Mouse (Mus musculus) midbrain, embryonic 16.5 days (tissue): ENCODE data around the gene Mylk3. TPM values are rescaled to one million over a fixed set of nuclear protein-coding genes. Genes with fewer than 3 reads are reported as not detected.

Source experiments
- ATAC-seq: fragments of 200-750 bp; cut with Nextera tagmentation; 2 replicates; pipeline ENCODE4 v1.8.0; 2017; ENCODE audit warnings: moderate TSS enrichment
- H3K27ac ChIP-seq: fragments of 300-500 bp; sonication (generic); 2 replicates; pipeline ENCODE4 v1.5.1; 2014; ENCODE audit warnings: mild to moderate bottlenecking, low read length, mixed read lengths
- H3K27me3 ChIP-seq: fragments of 300-500 bp; sonication (generic); 2 replicates; pipeline ENCODE4 v1.6.1; 2014; ENCODE audit warnings: low read depth, low read length, mixed read lengths; ENCODE audit not compliant: control insufficient read depth, insufficient read depth
- H3K36me3 ChIP-seq: fragments of 300-500 bp; sonication (generic); 2 replicates; pipeline ENCODE4 v1.6.1; 2014; ENCODE audit warnings: mild to moderate bottlenecking, low read length, moderate library complexity, mixed read lengths; ENCODE audit not compliant: control insufficient read depth, insufficient read depth
- H3K4me1 ChIP-seq: fragments of 300-500 bp; sonication (generic); 2 replicates; pipeline ENCODE4 v1.6.1; 2014; ENCODE audit warnings: mild to moderate bottlenecking, low read length, mixed read lengths; ENCODE audit not compliant: control insufficient read depth, insufficient read depth
- H3K4me2 ChIP-seq: fragments of 300-500 bp; sonication (generic); 2 replicates; pipeline ENCODE4 v1.6.1; 2014; ENCODE audit warnings: mild to moderate bottlenecking, low read length, mixed read lengths
- H3K4me3 ChIP-seq: fragments of 300-500 bp; sonication (generic); 2 replicates; pipeline ENCODE4 v1.5.1; 2014; ENCODE audit warnings: low read depth, mild to moderate bottlenecking, low read length, moderate library complexity, mixed read lengths
- H3K9ac ChIP-seq: fragments of 300-500 bp; sonication (generic); 2 replicates; pipeline ENCODE4 v1.6.1; 2014; ENCODE audit warnings: low read depth, low read length, mixed read lengths
- H3K9me3 ChIP-seq: fragments of 300-500 bp; sonication (generic); replicated peaks from 2 replicates; pipeline ENCODE4 v1.6.1; 2014; ENCODE audit warnings: mild to moderate bottlenecking, low read length, mixed read lengths; ENCODE audit not compliant: control insufficient read depth, poor library complexity, severe bottlenecking
- WGBS: fragments of 180-500 bp; shearing (Covaris S2); extraction: QIAGEN DNeasy Blood & Tissue Kit; methylation state at CpG from one replicate; pipeline ENCODE4 v1.1.7; 2014; 5-methylcytosine and 5-hydroxymethylcytosine counted together
- polyA plus RNA-seq: library from polyadenylated mRNA; unstranded; fragments of >200 nt; fragmentation: Nextera tagmentation; extraction: Ambion mirVana; gene quantifications from 2 replicates; pipeline ENCODE4 v1.2.1, GENCODE M21; 2015

Mylk3 gene
- polyA plus RNA-seq: 0.09 and 0.36 TPM in 2 replicates

- no peak within 1 kb of the TSS for H3K27ac ChIP-seq
- no peaks in the 10 kb centered on the region for H3K4me1 ChIP-seq
- H3K27me3 ChIP-seq: no peaks in the 10 kb centered on the region
- no peaks in the 10 kb centered on the region for H3K9me3 ChIP-seq
- H3K4me2 ChIP-seq: no peak within 1 kb of the TSS
- H3K36me3 ChIP-seq: no peaks in the 10 kb centered on the region
- no peak for ATAC-seq
- no peak within 1 kb of the TSS for H3K9ac ChIP-seq
- no peak within 1 kb of the TSS for H3K4me3 ChIP-seq
- 80% methylated on average over 6 of the region's 6 CpGs for WGBS
These were observed at the start of gene Mylk3 for GRCm38 (mm10) chr8:85386205-85386604. Mylk3 (minus strand) TSS chr8:85386345.

- H3K27ac ChIP-seq: no peak overlapping the region
- 50% methylated on average over 5 of the region's 5 CpGs for whole genome bisulfite sequencing
- H3K4me3 ChIP-seq: no peak overlapping the region
- ATAC-seq: no peak
- no peaks in the 10 kb centered on the region for H3K27me3 ChIP-seq
- no peaks in the 10 kb centered on the region for H3K36me3 ChIP-seq
- H3K4me2 ChIP-seq: no peak overlapping the region
- no peak overlapping the region for H3K9ac ChIP-seq
- 0 out of 2 replicates have a peak, but pooled peaks cover 3% of the 10 kb centered on the region for H3K9me3 ChIP-seq
- peaks cover 12% of the 10 kb centered on the region for H3K4me1 ChIP-seq
These were observed 49.6 kb upstream of the Mylk3 start for GRCm38 (mm10) chr8:85435736-85436135.

GRCm38 (mm10) chr8:85434817-85435216, 48.7 kb upstream of the Mylk3 start:
- Histone ChIP-seq H3K9ac (no peak overlapping the region), H3K9me3 (no peaks in the 10 kb centered on the region), H3K4me2 (no peak overlapping the region), H3K4me3 (no peak overlapping the region), H3K4me1 (peaks cover 15% of the 10 kb centered on the region), H3K27me3 (no peaks in the 10 kb centered on the region), H3K27ac (no peak overlapping the region), H3K36me3 (no peaks in the 10 kb centered on the region)
- ATAC-seq: no peak
- WGBS: 74% methylated on average over 12 of the region's 12 CpGs

GRCm38 (mm10) chr8:85433017-85433393, 46.9 kb upstream of the Mylk3 start:
- H3K4me3 ChIP-seq: peak overlapping the region; percentile 87
- peak overlapping the region; percentile 64 for H3K4me2 ChIP-seq
- peak overlapping the region; percentile 91 for H3K27ac ChIP-seq
- no peaks in the 10 kb centered on the region for H3K27me3 ChIP-seq
- H3K4me1 ChIP-seq: peaks cover 25% of the 10 kb centered on the region
- 2% methylated on average over 6 of the region's 6 CpGs for WGBS
- H3K36me3 ChIP-seq: no peaks in the 10 kb centered on the region
- peak overlapping the region; percentile 61; the same call in 1 of the 2 replicates for H3K9ac ChIP-seq
- H3K9me3 ChIP-seq: no peaks in the 10 kb centered on the region
- ATAC-seq: peak; percentile 73

- under 1% methylated on average over 78 of the region's 85 CpGs for WGBS
- H3K27me3 ChIP-seq: no peaks in the 10 kb centered on the region
- H3K4me3 ChIP-seq: peak within 1 kb of the TSS; percentile 87
- peak; percentile 99 for ATAC-seq
- peak within 1 kb of the TSS; percentile 91 for H3K27ac ChIP-seq
- H3K36me3 ChIP-seq: no peaks in the 10 kb centered on the region
- H3K9me3 ChIP-seq: no peaks in the 10 kb centered on the region
- peak within 1 kb of the TSS; percentile 64 for H3K4me2 ChIP-seq
- peak within 1 kb of the TSS; percentile 83 for H3K9ac ChIP-seq
- peaks cover 28% of the 10 kb centered on the region for H3K4me1 ChIP-seq
These were observed 46.2 kb upstream of the Mylk3 start, which contains the start of gene 4921524J17Rik for GRCm38 (mm10) chr8:85432168-85433016. 4921524J17Rik (minus strand) TSS chr8:85432833.

GRCm38 (mm10) chr8:85431281-85432167, 45.4 kb upstream of the Mylk3 start:
- Histone ChIP-seq H3K27me3 (no peaks in the 10 kb centered on the region), H3K4me2 (peak overlapping the region; percentile 64), H3K27ac (no peak overlapping the region; the same call in 1 of the 2 replicates), H3K4me3 (peak overlapping the region; percentile 87), H3K9ac (peak overlapping the region; percentile 83), H3K36me3 (no peaks in the 10 kb centered on the region), H3K9me3 (no peaks in the 10 kb centered on the region), H3K4me1 (peaks cover 28% of the 10 kb centered on the region)
- no peak for ATAC-seq
- WGBS: 16% methylated on average over 10 of the region's 10 CpGs

- Histone ChIP-seq H3K27ac (no peak overlapping the region), H3K4me3 (peak overlapping the region; percentile 87), H3K9ac (peak overlapping the region; percentile 54; the same call in 1 of the 2 replicates), H3K4me2 (peak overlapping the region; percentile 64), H3K4me1 (peaks cover 28% of the 10 kb centered on the region), H3K27me3 (no peaks in the 10 kb centered on the region), H3K36me3 (no peaks in the 10 kb centered on the region), H3K9me3 (no peaks in the 10 kb centered on the region)
- no peak for ATAC-seq
- WGBS: 20% methylated on average over 3 of the region's 3 CpGs
These were observed 44.7 kb upstream of the Mylk3 start for GRCm38 (mm10) chr8:85430801-85431200.

GRCm38 (mm10) chr8:85429219-85429618, 43.1 kb upstream of the Mylk3 start:
- H3K27ac ChIP-seq: 0 out of 2 replicates have a peak overlapping the region, but pooled peaks have one; percentile 28
- no peaks in the 10 kb centered on the region for H3K36me3 ChIP-seq
- 17% methylated on average over 4 of the region's 4 CpGs for WGBS
- no peak for ATAC-seq
- H3K27me3 ChIP-seq: no peaks in the 10 kb centered on the region
- H3K4me1 ChIP-seq: peaks cover 28% of the 10 kb centered on the region
- H3K9me3 ChIP-seq: no peaks in the 10 kb centered on the region
- H3K4me3 ChIP-seq: no peak overlapping the region
- H3K9ac ChIP-seq: no peak overlapping the region
- peak overlapping the region; percentile 18 for H3K4me2 ChIP-seq
